Mouse (Mus musculus): ENCODE results near the gene Nono.

The Nono gene

DNA sequence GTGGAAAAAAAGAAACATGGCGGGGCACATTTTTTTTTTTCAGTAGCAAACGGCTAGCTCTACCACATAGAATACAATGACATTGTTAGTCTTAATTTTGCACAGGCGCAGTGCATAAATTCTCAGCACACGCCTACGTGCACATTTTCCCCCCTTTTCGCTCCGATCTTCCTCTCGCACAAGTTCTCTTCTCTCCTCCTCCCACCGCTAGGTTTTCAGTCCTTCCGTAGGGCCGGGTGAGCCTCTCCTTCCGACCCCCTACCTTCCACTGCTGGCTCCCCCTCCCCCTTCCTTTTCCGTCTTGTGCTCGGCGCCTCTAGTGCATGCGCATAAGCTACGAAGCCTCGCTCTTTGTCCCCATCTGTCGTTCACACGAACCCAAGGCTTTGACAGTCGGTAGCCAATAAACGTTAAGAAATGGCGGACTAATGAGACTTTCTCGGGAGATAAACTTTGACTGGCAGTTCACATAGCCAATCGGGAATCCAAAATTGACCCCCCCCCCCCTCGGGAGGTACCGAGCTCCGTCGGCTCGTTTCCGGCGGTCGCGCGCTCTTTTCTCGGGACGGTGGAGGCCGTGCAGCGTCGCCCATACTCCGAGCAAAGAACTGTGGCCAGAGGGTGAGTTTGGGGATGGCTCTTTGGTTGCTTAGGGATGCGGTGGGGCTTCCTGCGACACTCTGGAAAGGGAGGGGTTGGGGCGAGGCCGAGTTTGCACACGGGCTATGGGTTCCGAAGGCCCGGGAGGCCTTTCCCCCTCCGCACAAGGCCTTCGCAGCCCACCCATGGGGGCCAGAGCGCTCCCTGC lies at the start of gene Nono:
Gene Nono, plus strand, starts transcription at position 177 of the 808 bp plus-strand sequence.
- Histone ChIP-seq H3K36me3 (ENCODE audit: insufficient read depth, low read length) (peaks cover 31% of the 10 kb centered on the region), H3K4me3 (replicated peaks; ENCODE audit: low read length) (peak within 1 kb of the TSS; percentile 87), H3K4me1 (replicated peaks; ENCODE audit: low read depth, low read length) (peaks cover 31% of the 10 kb centered on the region), H3K27me3 (ENCODE audit: insufficient read depth, low read length) (no peaks in the 10 kb centered on the region), H3K9me3 (ENCODE audit: low read length) (no peaks in the 10 kb centered on the region)
- no peak for TF ChIP-seq POU5F1 (IDR thresholded peaks at IDR 0.05; ENCODE audit: borderline replicate concordance, low read length)
- TF ChIP-seq NANOG (IDR thresholded peaks at IDR 0.05; ENCODE audit: borderline replicate concordance, low read length), result no peak
- TF ChIP-seq CTCF (conservative IDR thresholded peaks at IDR 0.05; ENCODE audit: low read length), result no peak

DNA sequence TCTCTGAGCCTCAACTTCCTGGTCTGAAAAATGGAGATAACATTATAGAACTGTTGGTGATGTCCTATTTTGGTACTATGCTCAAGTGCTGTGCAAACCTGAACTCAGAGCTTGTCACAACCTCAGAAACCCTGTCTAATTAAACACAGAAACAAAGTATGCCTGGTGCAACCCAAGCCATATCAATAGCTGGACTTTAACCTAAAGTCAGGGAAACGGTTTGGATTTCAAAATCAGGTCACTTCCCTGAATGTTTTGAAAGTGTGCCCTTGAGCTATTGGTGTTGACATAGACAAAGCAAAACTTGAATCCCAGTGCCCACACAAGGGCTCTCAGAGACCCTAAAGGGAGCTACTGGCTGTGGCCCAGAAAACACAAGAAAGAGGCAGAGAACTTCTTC lies 49.4 kb upstream of the Nono start:
- Histone ChIP-seq H3K27me3 (ENCODE audit: insufficient read depth, low read length) (no peaks in the 10 kb centered on the region), H3K4me1 (replicated peaks; ENCODE audit: low read depth, low read length) (peaks cover 48% of the 10 kb centered on the region), H3K36me3 (ENCODE audit: insufficient read depth, low read length) (no peaks in the 10 kb centered on the region), H3K4me3 (replicated peaks; ENCODE audit: low read length) (no peak overlapping the region), H3K9me3 (ENCODE audit: low read length) (no peaks in the 10 kb centered on the region)
- no peak for TF ChIP-seq POU5F1 (IDR thresholded peaks at IDR 0.05; ENCODE audit: borderline replicate concordance, low read length)
- TF ChIP-seq NANOG (IDR thresholded peaks at IDR 0.05; ENCODE audit: borderline replicate concordance, low read length), result no peak
- no peak for TF ChIP-seq CTCF (conservative IDR thresholded peaks at IDR 0.05; ENCODE audit: low read length)

DNA sequence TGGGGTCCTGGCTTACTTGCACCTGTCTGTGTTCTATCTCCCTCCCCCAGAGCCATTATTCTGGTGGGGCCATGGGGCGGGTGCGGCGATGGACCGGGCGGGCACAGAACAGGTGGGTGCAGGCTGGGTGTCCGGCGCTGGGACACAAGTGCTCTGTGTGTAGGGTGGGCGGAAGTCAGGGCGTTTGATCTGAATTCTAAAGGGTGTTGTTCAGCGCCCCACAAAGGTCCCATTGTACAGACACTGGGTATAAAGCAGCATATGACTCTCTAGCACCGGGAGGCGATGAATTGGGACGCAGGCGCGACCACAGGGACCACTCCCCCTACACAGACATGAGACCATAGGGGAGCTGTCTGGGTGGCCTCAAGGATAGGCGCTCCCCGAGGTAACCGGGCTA lies 45.7 kb upstream of the Nono start:
- no peaks in the 10 kb centered on the region for H3K36me3 ChIP-seq (ENCODE audit: insufficient read depth, low read length)
- H3K27me3 ChIP-seq (ENCODE audit: insufficient read depth, low read length), result no peaks in the 10 kb centered on the region
- H3K9me3 ChIP-seq (ENCODE audit: low read length), result no peaks in the 10 kb centered on the region
- peaks cover 69% of the 10 kb centered on the region for H3K4me1 ChIP-seq (replicated peaks; ENCODE audit: low read depth, low read length)
- H3K4me3 ChIP-seq (replicated peaks; ENCODE audit: low read length), result peak overlapping the region; percentile 69
- TF ChIP-seq CTCF (conservative IDR thresholded peaks at IDR 0.05; ENCODE audit: low read length) (no peak), NANOG (IDR thresholded peaks at IDR 0.05; ENCODE audit: borderline replicate concordance, low read length) (no peak), POU5F1 (IDR thresholded peaks at IDR 0.05; ENCODE audit: borderline replicate concordance, low read length) (no peak)

DNA sequence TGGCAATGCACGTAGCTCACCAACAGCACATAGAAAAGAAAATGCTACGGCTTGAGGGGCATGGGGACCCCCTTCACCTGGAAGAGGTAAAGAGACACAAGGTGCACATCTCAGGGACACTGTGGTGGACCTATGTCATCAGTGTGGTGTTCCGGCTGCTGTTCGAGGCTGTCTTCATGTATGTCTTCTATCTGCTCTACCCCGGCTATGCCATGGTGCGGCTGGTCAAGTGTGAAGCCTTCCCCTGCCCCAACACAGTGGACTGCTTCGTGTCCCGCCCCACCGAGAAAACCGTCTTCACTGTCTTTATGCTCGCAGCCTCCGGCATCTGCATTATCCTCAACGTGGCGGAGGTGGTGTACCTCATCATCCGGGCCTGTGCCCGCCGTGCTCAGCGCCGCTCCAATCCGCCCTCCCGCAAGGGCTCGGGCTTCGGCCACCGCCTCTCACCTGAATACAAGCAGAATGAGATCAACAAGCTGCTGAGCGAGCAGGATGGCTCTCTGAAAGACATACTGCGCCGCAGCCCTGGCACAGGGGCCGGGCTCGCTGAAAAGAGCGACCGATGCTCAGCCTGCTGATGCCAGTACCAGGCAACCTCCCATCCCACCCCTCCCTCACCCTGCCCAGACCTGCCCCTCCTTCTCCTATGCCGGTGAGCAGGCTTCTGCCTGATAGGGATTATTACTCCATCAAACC lies 44.5 kb upstream of the Nono start:
- Histone ChIP-seq H3K4me3 (replicated peaks; ENCODE audit: low read length) (peak overlapping the region; percentile 69), H3K27me3 (ENCODE audit: insufficient read depth, low read length) (no peaks in the 10 kb centered on the region), H3K36me3 (ENCODE audit: insufficient read depth, low read length) (no peaks in the 10 kb centered on the region), H3K9me3 (ENCODE audit: low read length) (no peaks in the 10 kb centered on the region), H3K4me1 (replicated peaks; ENCODE audit: low read depth, low read length) (peaks cover 76% of the 10 kb centered on the region)
- TF ChIP-seq NANOG (IDR thresholded peaks at IDR 0.05; ENCODE audit: borderline replicate concordance, low read length), result no peak
- TF ChIP-seq POU5F1 (IDR thresholded peaks at IDR 0.05; ENCODE audit: borderline replicate concordance, low read length), result no peak
- no peak for TF ChIP-seq CTCF (conservative IDR thresholded peaks at IDR 0.05; ENCODE audit: low read length)

DNA sequence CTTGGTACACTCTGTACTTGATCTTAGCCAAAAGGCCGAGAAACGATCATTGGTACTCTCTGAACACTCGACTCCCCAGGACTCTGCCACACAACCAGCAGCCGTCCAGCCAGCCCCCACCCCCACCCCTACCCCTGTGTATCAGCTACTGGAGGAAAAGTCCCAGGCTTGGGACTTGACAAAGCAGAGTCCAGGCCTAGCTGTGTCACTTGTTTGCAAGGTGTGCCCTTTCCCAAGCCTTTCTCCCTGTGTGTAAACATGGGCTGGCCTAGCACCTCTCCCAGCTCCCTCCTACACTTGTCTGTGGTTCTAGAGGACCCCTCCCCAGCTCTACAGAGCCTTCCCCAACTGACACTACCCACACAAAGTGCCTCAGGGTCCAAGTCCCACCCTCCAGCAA lies 42.9 kb upstream of the Nono start:
- peaks cover 76% of the 10 kb centered on the region for H3K4me1 ChIP-seq (replicated peaks; ENCODE audit: low read depth, low read length)
- no peak for TF ChIP-seq NANOG (IDR thresholded peaks at IDR 0.05; ENCODE audit: borderline replicate concordance, low read length)
- no peak for TF ChIP-seq POU5F1 (IDR thresholded peaks at IDR 0.05; ENCODE audit: borderline replicate concordance, low read length)
- TF ChIP-seq CTCF (conservative IDR thresholded peaks at IDR 0.05; ENCODE audit: low read length), result no peak
- H3K9me3 ChIP-seq (ENCODE audit: low read length), result no peaks in the 10 kb centered on the region
- H3K27me3 ChIP-seq (ENCODE audit: insufficient read depth, low read length), result no peaks in the 10 kb centered on the region
- no peaks in the 10 kb centered on the region for H3K36me3 ChIP-seq (ENCODE audit: insufficient read depth, low read length)
- no peak overlapping the region for H3K4me3 ChIP-seq (replicated peaks; ENCODE audit: low read length)

DNA sequence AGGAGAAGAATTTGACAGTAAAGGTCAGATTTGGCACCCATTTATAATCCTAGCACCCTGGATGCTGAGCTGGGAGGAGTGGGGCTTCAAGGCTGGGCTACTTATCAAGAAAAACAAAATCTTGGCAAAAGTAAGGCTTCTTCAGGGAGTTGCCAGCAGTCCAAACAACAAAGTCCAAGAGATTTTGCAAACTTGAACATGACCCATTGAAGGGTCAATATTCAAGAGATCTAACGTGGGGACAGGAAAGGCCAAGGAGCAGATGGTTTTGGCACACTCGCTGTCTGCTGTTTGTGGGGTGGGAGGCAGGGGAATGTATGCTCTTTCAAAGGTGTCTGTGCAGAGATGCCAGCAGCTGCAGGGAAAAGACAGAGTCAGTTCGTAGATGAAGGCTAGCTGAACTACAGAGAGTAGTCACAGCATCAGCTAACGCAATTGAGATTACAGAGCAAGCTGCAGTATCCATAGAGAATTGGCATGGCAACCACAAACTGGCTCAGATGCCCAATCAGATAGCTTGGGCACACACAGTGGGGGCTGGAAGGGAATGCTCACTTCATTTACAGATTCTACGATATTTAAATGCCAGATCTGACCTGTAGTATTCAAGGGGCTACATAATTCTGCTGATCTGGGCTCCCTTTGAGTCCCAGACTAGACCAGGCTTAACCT lies 40.1 kb upstream of the Nono start:
- H3K27me3 ChIP-seq (ENCODE audit: insufficient read depth, low read length), result no peaks in the 10 kb centered on the region
- H3K4me1 ChIP-seq (replicated peaks; ENCODE audit: low read depth, low read length), result peaks cover 71% of the 10 kb centered on the region

DNA sequence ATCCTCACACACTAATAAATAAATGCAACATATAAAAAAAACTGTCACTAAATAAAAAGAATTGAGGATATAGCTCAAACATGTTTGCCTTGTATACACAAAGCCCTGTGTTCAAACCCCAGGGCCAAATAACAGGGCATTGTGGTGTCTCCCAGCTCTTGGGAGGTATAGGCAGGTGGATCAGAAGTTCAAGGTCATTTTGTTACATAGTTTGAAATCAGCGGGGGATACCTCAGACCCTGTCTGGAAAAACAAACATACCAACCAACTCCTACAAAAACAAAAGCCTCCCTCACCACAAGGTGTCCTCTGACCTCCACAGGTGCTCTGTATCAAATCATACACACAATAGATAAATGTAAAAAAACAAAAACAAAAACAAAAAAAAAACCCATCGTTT lies 34.8 kb upstream of the Nono start:
- TF ChIP-seq POU5F1 (IDR thresholded peaks at IDR 0.05; ENCODE audit: borderline replicate concordance, low read length), result no peak
- TF ChIP-seq CTCF (conservative IDR thresholded peaks at IDR 0.05; ENCODE audit: low read length), result no peak
- no peak for TF ChIP-seq NANOG (IDR thresholded peaks at IDR 0.05; ENCODE audit: borderline replicate concordance, low read length)
- no peaks in the 10 kb centered on the region for H3K36me3 ChIP-seq (ENCODE audit: insufficient read depth, low read length)
- no peaks in the 10 kb centered on the region for H3K27me3 ChIP-seq (ENCODE audit: insufficient read depth, low read length)
- H3K9me3 ChIP-seq (ENCODE audit: low read length), result no peaks in the 10 kb centered on the region
- no peak overlapping the region for H3K4me3 ChIP-seq (replicated peaks; ENCODE audit: low read length)
- H3K4me1 ChIP-seq (replicated peaks; ENCODE audit: low read depth, low read length), result peaks cover 74% of the 10 kb centered on the region

More for the DNA sequence above, 40.1 kb upstream of the Nono start:
- TF ChIP-seq CTCF (conservative IDR thresholded peaks at IDR 0.05; ENCODE audit: low read length) (no peak), NANOG (IDR thresholded peaks at IDR 0.05; ENCODE audit: borderline replicate concordance, low read length) (no peak), POU5F1 (IDR thresholded peaks at IDR 0.05; ENCODE audit: borderline replicate concordance, low read length) (no peak)
- no peaks in the 10 kb centered on the region for H3K36me3 ChIP-seq (ENCODE audit: insufficient read depth, low read length)
- H3K9me3 ChIP-seq (ENCODE audit: low read length), result no peaks in the 10 kb centered on the region
- H3K4me3 ChIP-seq (replicated peaks; ENCODE audit: low read length), result no peak overlapping the region

DNA sequence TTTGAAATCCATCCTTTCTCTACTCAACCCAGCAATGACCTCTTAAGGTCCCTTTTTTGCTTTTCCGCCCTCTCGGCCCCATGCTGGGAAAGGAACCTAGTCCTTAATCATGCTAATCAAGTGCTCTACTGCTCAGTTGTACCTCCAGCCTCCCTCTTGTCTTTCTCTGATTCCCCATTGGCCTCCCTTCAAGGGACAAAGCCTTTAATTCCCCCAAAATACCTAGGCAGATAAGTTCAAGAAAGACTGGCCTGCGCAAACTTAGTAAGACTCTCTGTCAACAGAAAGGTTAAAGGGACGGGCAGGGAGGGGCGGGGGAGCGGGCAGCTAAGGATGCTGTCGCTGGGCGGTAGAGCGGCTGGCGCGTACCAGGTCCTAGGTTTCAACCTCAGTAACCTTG lies 32.7 kb upstream of the Nono start:
- Histone ChIP-seq H3K36me3 (ENCODE audit: insufficient read depth, low read length) (no peaks in the 10 kb centered on the region), H3K27me3 (ENCODE audit: insufficient read depth, low read length) (no peaks in the 10 kb centered on the region), H3K9me3 (ENCODE audit: low read length) (no peaks in the 10 kb centered on the region), H3K4me3 (replicated peaks; ENCODE audit: low read length) (no peak overlapping the region), H3K4me1 (replicated peaks; ENCODE audit: low read depth, low read length) (peaks cover 61% of the 10 kb centered on the region)
- TF ChIP-seq POU5F1 (IDR thresholded peaks at IDR 0.05; ENCODE audit: borderline replicate concordance, low read length) (no peak; the same call in 1 of the 2 replicates), NANOG (IDR thresholded peaks at IDR 0.05; ENCODE audit: borderline replicate concordance, low read length) (peak; percentile 94), CTCF (conservative IDR thresholded peaks at IDR 0.05; ENCODE audit: low read length) (no peak)

Measured in E14TG2a.4 (cell line).